Mouse (Mus musculus): ENCODE measurements around the gene Hhatl. TPM values are rescaled to one million over a fixed set of nuclear protein-coding genes. Genes with fewer than 3 reads are reported as not detected.

Hhatl gene
- polyA plus RNA-seq, 1 experiment: not detected

DNA sequence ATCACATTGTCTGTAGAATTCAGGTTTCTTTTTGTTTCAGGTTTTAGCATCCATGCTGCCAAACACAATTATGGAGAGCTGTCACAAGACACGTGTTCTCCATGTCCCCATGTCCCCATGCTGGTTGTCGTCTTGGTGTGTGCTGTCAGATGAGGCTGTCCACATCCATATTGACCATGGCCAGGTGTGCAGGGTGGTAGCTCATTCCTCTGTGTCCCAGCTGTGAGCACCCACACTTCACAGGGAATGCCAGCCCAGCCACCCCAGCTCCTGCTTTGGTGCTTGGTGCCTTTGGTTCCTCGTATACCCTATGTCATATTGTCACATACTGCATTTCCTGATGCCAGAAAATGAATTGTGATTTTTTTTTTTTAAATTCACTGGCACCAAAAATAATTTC is 37.7 kb downstream of the Hhatl start:
- no peak for TF ChIP-seq GATA1 (IDR thresholded peaks at IDR 0.05; ENCODE audit: low read length)

DNA sequence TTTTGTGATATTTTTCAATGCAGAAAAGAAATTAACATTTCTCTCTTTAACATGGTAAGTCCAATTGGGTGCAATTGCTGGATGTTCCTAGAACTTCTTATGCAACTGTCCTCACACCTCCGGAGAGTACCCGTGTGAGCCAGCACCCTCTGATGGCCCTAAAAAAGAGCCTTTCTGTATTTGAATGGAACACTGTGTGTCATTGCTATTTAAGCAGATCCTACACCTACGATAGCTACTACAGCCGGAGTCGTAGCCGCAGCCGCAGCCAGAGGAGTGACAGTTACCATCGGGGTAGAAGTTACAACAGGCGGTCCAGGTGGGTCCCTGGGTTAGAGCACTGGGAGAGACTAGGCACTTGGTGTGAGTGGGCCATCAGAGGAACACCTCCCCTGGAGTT is 39.5 kb downstream of the Hhatl start:
- no peak for TF ChIP-seq GATA1 (IDR thresholded peaks at IDR 0.05; ENCODE audit: low read length)

DNA sequence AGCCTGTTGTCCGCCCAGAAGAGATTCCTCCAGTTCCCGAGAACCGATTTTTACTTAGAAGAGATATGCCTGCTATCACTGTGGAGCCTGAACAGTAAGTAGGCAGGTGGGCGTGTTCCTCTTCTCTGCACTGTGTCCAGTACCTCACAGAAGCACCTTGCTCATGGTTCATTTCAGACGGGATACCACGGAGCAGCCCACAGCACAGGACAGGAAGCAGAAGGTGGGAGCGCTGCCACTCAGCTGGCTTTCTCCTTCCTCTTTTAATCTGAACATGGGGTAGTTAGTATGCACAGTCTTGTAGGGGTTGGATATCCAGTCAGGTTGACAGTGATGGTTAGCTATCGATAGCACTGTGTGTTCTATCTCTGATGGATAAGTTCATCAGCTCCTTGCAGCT is 48.3 kb downstream of the Hhatl start:
- TF ChIP-seq GATA1 (IDR thresholded peaks at IDR 0.05; ENCODE audit: low read length): no peak

DNA sequence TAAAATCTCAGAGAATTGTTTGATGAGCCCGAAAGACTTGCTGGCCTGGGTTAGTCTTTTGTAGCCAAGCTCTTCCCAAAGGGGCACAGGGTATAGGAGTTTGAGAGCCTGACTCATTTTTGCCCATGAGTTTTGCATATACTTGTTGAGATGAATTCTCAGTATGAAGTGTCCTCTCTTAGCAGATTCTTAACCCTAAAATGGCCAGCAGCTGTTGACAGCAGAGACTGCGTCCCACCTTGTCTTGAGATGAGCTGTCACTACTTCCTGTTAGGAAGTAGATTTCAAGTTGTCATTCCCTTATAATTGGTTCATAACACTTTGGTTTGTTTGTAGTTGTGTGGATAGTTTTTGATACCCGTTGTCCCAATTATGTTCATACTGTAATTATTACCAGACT is 51.1 kb downstream of the Hhatl start:
- TF ChIP-seq GATA1 (IDR thresholded peaks at IDR 0.05; ENCODE audit: low read length): no peak

DNA sequence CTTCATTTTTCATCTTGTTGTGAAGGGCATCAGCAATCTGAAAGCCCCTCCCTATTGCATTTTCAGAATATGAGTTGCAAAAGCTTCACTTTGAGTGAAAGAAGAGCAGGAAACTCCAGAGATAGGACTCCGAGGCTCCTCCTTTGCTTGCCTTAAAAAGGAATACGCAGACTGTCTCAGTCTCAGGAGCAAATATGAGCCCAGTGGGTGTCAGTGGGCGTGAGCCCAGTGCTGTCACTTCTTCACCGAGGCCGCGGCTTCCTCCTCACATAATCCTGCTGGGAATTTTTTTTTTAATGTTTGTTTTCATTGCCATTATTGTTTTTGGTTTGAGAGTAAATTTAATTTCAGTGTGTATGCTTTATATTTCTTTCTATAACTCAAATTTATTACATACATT is 51.8 kb downstream of the Hhatl start:
- TF ChIP-seq GATA1 (IDR thresholded peaks at IDR 0.05; ENCODE audit: low read length): no peak

Other genes with a start within 250 kb of the Hhatl start
- not detected in 2 replicates for gene Lyzl4, start 150.4 kb downstream of the Hhatl start, polyA plus RNA-seq (2012)
- not detected in 2 replicates for gene Vipr1, start 149.8 kb downstream of the Hhatl start, polyA plus RNA-seq (2012)
- 8.3 and 10.1 TPM in 2 replicates for gene Sec22c, start 87.0 kb downstream of the Hhatl start, polyA plus RNA-seq (2012)
- 16.5 and 20.5 TPM in 2 replicates for gene Ss18l2, start 82.2 kb downstream of the Hhatl start, polyA plus RNA-seq (2012)
- gene Nktr, start 73.3 kb downstream of the Hhatl start, polyA plus RNA-seq (2012): 46.9 and 72.0 TPM in 2 replicates
- gene Zfp651, start 33.2 kb downstream of the Hhatl start, polyA plus RNA-seq (2012): 0.23 and 0.33 TPM in 2 replicates
- gene Klhl40, start 14.9 kb downstream of the Hhatl start, polyA plus RNA-seq (2012): not detected in 2 replicates
- 0.04 TPM in 1 of 2 replicates, not detected in the other for gene Ccdc13, start 47.0 kb upstream of the Hhatl start, polyA plus RNA-seq (2012)
- gene Higd1a, start 65.9 kb upstream of the Hhatl start, polyA plus RNA-seq (2012): 73.5 and 107 TPM in 2 replicates
- gene Ackr2, start 105.8 kb upstream of the Hhatl start, polyA plus RNA-seq (2012): not detected in 2 replicates
- not detected in 2 replicates for gene Cyp8b1, start 123.8 kb upstream of the Hhatl start, polyA plus RNA-seq (2012)
- gene Fam198a, start 158.5 kb upstream of the Hhatl start, polyA plus RNA-seq (2012): not detected in 2 replicates
- not detected in 2 replicates for gene Pomgnt2, start 204.6 kb upstream of the Hhatl start, polyA plus RNA-seq (2012)